Mouse (Mus musculus): ENCODE results near the gene Dner. TPM values are rescaled to one million over a fixed set of nuclear protein-coding genes. Genes with fewer than 3 reads are reported as not detected.

The Dner gene
- polyA plus RNA-seq, 1 experiment from 2014 or later, result 301 TPM

DNA sequence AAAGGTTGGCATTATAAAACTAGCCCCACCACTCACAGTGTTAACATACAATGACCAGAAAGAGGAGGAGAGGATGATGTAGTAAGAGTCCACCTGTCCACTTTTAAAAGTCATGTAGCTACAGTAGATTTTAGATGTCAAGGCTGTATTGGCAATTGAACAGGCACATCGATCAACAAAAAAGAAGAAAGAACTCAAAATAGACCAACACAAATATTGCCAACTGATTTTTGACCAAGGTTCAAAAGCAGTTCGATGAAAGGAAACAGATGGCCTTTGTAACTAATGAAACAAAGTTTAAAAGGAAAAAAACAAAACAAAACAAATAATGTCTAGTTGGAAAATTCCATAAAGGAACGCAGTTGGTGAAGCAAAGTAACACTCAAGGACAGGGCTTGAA, 296.4 kb downstream of the Dner start:
- Histone ChIP-seq H3K36me3 (ENCODE audit: control insufficient read depth, insufficient read depth, low read length) (no peaks in the 10 kb centered on the region), H3K27me3 (ENCODE audit: control insufficient read depth, insufficient read depth, low read depth, low read length) (no peaks in the 10 kb centered on the region), H3K9ac (ENCODE audit: low read depth, low read length) (no peak overlapping the region), H3K4me2 (ENCODE audit: low read length) (no peak overlapping the region), H3K4me3 (ENCODE audit: low read depth, low read length) (no peak overlapping the region), H3K27ac (ENCODE audit: low read length) (no peak overlapping the region), H3K9me3 (replicated peaks; ENCODE audit: control insufficient read depth, low read length, poor library complexity, severe bottlenecking) (no peaks in the 10 kb centered on the region), H3K4me1 (ENCODE audit: control insufficient read depth, insufficient read depth, low read length) (no peaks in the 10 kb centered on the region)
- no peak for ATAC-seq
- 85% methylated on average over 3 of the region's 3 CpGs for WGBS

DNA sequence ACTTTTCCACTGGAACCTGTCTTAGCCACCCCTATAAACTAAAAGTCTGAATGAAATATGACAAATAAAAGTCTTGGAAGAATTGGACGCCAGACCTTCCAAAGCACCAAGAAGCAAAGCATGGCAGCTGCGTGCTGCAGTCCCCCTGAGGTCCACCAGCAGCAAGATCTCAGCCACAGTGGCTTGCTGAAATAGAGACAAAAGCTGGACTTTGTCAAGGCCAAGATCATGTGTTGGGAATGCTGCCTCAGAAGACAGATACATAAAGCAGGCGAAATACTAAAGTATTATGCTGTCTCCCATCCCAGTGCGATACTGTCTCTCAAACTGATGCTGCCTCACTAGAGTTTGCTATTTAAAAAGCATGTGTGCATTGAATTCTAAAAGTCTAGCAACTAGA, 296.9 kb downstream of the Dner start:
- 93% methylated on average over 4 of the region's 4 CpGs for WGBS
- ATAC-seq, result no peak
- H3K27ac ChIP-seq (ENCODE audit: low read length), result no peak overlapping the region

DNA sequence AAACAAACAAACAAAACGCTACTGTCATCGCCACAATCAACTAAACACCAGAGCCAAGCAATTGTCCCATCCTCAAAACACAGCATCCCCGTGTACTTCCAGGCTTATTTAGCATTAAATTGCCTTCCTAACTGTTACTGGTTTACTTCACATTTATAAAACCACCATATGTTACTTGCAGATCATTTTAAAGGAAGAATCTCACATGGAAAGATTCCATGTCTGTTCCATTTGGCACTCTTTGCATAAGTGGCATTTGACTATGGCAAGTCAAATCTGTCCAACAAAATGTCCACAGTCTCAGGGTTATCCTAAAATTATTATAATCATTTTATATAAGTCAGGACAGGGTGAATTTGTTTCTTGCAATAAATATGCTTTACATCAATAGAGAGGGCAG, 299.2 kb downstream of the Dner start:
- Histone ChIP-seq H3K4me3 (ENCODE audit: low read depth, low read length) (no peak overlapping the region), H3K27me3 (ENCODE audit: control insufficient read depth, insufficient read depth, low read depth, low read length) (no peaks in the 10 kb centered on the region), H3K4me2 (ENCODE audit: low read length) (no peak overlapping the region), H3K36me3 (ENCODE audit: control insufficient read depth, insufficient read depth, low read length) (0 out of 2 replicates have a peak, but pooled peaks cover 3% of the 10 kb centered on the region), H3K4me1 (ENCODE audit: control insufficient read depth, insufficient read depth, low read length) (no peaks in the 10 kb centered on the region), H3K9me3 (replicated peaks; ENCODE audit: control insufficient read depth, low read length, poor library complexity, severe bottlenecking) (no peaks in the 10 kb centered on the region), H3K27ac (ENCODE audit: low read length) (no peak overlapping the region), H3K9ac (ENCODE audit: low read depth, low read length) (no peak overlapping the region)
- ATAC-seq, result no peak
- WGBS, result 88% methylated on average over 3 of the region's 3 CpGs

More for the DNA sequence above, 296.9 kb downstream of the Dner start:
- Histone ChIP-seq H3K36me3 (ENCODE audit: control insufficient read depth, insufficient read depth, low read length) (no peaks in the 10 kb centered on the region), H3K9me3 (replicated peaks; ENCODE audit: control insufficient read depth, low read length, poor library complexity, severe bottlenecking) (no peaks in the 10 kb centered on the region), H3K4me2 (ENCODE audit: low read length) (no peak overlapping the region), H3K9ac (ENCODE audit: low read depth, low read length) (no peak overlapping the region), H3K4me1 (ENCODE audit: control insufficient read depth, insufficient read depth, low read length) (no peaks in the 10 kb centered on the region), H3K27me3 (ENCODE audit: control insufficient read depth, insufficient read depth, low read depth, low read length) (no peaks in the 10 kb centered on the region), H3K4me3 (ENCODE audit: low read depth, low read length) (no peak overlapping the region)

DNA sequence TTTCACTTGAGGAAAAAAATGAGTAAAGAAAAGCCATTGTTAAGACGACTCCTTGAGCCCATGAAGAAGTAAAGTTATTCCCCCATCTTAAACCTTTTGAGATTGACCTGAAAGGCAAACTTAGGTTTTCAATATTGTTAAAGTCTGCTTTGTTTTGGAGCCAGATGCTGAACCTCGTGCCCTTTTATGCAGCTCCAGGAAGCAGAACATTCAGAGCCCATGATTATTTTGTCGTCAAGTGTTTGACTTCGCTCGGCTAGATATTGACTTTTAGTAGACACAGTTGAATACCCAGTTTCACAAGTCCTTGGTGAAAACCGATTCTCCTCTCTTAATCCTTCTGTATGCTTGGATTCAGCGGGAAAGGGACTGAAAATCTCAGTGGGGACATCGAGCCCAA, 300.1 kb downstream of the Dner start:
- Histone ChIP-seq H3K36me3 (ENCODE audit: control insufficient read depth, insufficient read depth, low read length) (0 out of 2 replicates have a peak, but pooled peaks cover 3% of the 10 kb centered on the region), H3K9me3 (replicated peaks; ENCODE audit: control insufficient read depth, low read length, poor library complexity, severe bottlenecking) (no peaks in the 10 kb centered on the region), H3K27ac (ENCODE audit: low read length) (no peak overlapping the region), H3K27me3 (ENCODE audit: control insufficient read depth, insufficient read depth, low read depth, low read length) (no peaks in the 10 kb centered on the region), H3K4me2 (ENCODE audit: low read length) (no peak overlapping the region), H3K9ac (ENCODE audit: low read depth, low read length) (no peak overlapping the region), H3K4me1 (ENCODE audit: control insufficient read depth, insufficient read depth, low read length) (no peaks in the 10 kb centered on the region), H3K4me3 (ENCODE audit: low read depth, low read length) (no peak overlapping the region)
- 66% methylated on average over 8 of the region's 8 CpGs for WGBS
- ATAC-seq, result no peak

DNA sequence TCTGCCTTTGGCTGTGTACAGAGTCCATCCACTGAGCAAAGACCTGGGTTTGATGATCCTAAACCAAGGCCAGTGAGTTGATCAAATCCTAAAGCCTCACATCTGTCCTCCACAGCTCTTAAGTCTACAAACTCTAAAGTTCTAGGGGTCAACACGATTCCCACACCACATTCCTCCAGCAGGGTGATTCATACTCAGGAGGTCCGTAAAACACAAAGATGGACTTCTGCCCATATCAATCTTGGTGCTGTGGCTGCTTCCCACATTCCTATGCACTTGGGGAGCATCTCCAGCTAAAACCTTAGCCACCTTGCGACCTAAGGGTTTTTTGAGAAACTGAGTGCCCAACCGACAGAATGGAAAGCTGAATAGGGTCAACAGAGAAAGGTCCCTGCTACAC, 305.1 kb downstream of the Dner start:
- ATAC-seq, result no peak
- WGBS, result 90% methylated on average over 4 of the region's 4 CpGs
- Histone ChIP-seq H3K27me3 (ENCODE audit: control insufficient read depth, insufficient read depth, low read depth, low read length) (no peaks in the 10 kb centered on the region), H3K27ac (ENCODE audit: low read length) (no peak overlapping the region), H3K9me3 (replicated peaks; ENCODE audit: control insufficient read depth, low read length, poor library complexity, severe bottlenecking) (no peaks in the 10 kb centered on the region), H3K4me3 (ENCODE audit: low read depth, low read length) (no peak overlapping the region), H3K4me2 (ENCODE audit: low read length) (no peak overlapping the region), H3K9ac (ENCODE audit: low read depth, low read length) (no peak overlapping the region), H3K4me1 (ENCODE audit: control insufficient read depth, insufficient read depth, low read length) (peaks cover 4% of the 10 kb centered on the region; the same call in 1 of the 2 replicates), H3K36me3 (ENCODE audit: control insufficient read depth, insufficient read depth, low read length) (peaks cover 5% of the 10 kb centered on the region; the same call in 1 of the 2 replicates)

DNA sequence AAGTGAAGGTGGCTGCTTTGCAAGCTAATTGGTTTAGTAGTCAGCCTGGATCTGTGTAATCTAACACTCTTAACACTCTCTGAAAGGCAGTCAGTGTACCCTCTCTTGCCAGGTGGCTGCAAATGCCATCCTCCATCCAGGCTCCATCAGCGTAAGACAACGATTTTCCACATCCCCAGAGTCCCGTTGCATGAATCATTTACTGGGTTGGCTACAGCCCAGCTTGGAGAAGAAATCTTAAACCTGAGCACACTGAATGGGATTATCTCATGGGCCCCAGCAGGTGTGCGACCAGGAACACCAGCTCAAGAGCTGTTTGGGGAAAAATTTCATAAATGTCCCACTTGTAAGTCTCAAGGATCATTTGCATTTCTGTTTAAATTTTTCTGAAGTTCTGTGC, 308.4 kb downstream of the Dner start:
- Histone ChIP-seq H3K4me2 (ENCODE audit: low read length) (no peak overlapping the region), H3K4me1 (ENCODE audit: control insufficient read depth, insufficient read depth, low read length) (peaks cover 7% of the 10 kb centered on the region; the same call in 1 of the 2 replicates), H3K9me3 (replicated peaks; ENCODE audit: control insufficient read depth, low read length, poor library complexity, severe bottlenecking) (no peaks in the 10 kb centered on the region), H3K36me3 (ENCODE audit: control insufficient read depth, insufficient read depth, low read length) (peaks cover 2% of the 10 kb centered on the region; the same call in 1 of the 2 replicates), H3K4me3 (ENCODE audit: low read depth, low read length) (no peak overlapping the region), H3K27ac (ENCODE audit: low read length) (no peak overlapping the region), H3K27me3 (ENCODE audit: control insufficient read depth, insufficient read depth, low read depth, low read length) (no peaks in the 10 kb centered on the region), H3K9ac (ENCODE audit: low read depth, low read length) (no peak overlapping the region)
- 52% methylated on average over 4 of the region's 4 CpGs for WGBS
- peak; percentile 49; the same call in 1 of the 2 replicates for ATAC-seq

DNA sequence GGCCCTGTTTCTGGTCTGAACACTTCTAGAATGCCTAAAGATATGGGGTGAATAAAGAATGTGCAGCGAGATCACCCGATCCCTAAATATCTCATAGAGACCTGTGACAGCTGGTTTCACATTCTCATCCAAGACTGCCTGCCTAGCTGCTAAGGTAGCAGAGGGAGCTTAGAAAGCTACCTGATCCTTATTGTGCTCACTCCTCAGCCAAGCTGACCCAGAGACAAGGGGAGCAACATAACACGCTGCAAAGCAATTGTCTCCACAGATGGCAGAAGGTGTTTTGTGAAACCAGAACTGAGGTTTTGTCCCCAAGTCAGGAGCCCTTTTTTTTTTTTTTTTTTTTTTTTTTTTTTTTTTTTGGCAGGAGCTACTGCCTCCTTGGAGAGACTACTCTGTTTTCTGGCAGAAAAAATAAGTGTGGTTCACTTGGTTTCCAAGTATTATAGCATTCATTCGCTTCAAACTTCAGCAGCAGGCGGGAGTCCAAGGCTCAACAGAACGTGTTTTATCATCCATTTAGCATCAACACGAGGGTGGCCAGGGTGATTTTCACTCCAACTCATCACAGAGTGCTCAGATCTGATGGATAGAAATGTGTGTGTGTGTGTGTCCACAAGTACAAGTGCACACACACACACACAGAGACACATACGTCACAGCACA, 309.4 kb downstream of the Dner start:
- no peaks in the 10 kb centered on the region for H3K27me3 ChIP-seq (ENCODE audit: control insufficient read depth, insufficient read depth, low read depth, low read length)
- WGBS, result 75% methylated on average over 8 of the region's 8 CpGs
- no peak overlapping the region for H3K27ac ChIP-seq (ENCODE audit: low read length)
- no peak overlapping the region for H3K4me3 ChIP-seq (ENCODE audit: low read depth, low read length)
- no peak overlapping the region for H3K9ac ChIP-seq (ENCODE audit: low read depth, low read length)
- H3K4me2 ChIP-seq (ENCODE audit: low read length), result no peak overlapping the region
- H3K36me3 ChIP-seq (ENCODE audit: control insufficient read depth, insufficient read depth, low read length), result peaks cover 5% of the 10 kb centered on the region; the same call in 1 of the 2 replicates
- no peaks in the 10 kb centered on the region for H3K9me3 ChIP-seq (replicated peaks; ENCODE audit: control insufficient read depth, low read length, poor library complexity, severe bottlenecking)
- H3K4me1 ChIP-seq (ENCODE audit: control insufficient read depth, insufficient read depth, low read length), result peaks cover 7% of the 10 kb centered on the region; the same call in 1 of the 2 replicates
- ATAC-seq, result no peak

DNA sequence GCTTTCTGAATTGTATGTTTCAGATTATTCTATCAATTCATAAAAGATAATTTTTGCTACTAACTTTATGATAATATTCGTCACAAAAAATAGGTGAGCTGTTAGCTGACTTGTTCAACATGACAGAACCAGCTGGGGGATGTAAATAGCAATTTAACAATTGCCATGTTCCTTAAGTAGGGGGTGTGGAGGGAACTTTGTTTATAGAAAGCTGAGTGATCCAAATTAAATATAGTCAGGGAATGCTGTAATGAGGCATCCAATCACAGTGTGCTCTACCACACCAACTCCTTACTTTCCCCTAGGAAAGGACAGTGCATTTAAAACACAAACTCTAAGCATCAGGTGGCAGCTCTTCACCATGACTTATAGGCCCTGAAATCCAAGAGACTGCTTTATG, 313.3 kb downstream of the Dner start:
- WGBS, result 80% methylated on average over 1 of the region's 1 CpGs
- Histone ChIP-seq H3K4me3 (ENCODE audit: low read depth, low read length) (no peak overlapping the region), H3K9me3 (replicated peaks; ENCODE audit: control insufficient read depth, low read length, poor library complexity, severe bottlenecking) (no peaks in the 10 kb centered on the region), H3K27me3 (ENCODE audit: control insufficient read depth, insufficient read depth, low read depth, low read length) (no peaks in the 10 kb centered on the region), H3K9ac (ENCODE audit: low read depth, low read length) (no peak overlapping the region), H3K4me2 (ENCODE audit: low read length) (no peak overlapping the region), H3K27ac (ENCODE audit: low read length) (no peak overlapping the region), H3K4me1 (ENCODE audit: control insufficient read depth, insufficient read depth, low read length) (peaks cover 7% of the 10 kb centered on the region; the same call in 1 of the 2 replicates), H3K36me3 (ENCODE audit: control insufficient read depth, insufficient read depth, low read length) (0 out of 2 replicates have a peak, but pooled peaks cover 7% of the 10 kb centered on the region)
- no peak for ATAC-seq

DNA sequence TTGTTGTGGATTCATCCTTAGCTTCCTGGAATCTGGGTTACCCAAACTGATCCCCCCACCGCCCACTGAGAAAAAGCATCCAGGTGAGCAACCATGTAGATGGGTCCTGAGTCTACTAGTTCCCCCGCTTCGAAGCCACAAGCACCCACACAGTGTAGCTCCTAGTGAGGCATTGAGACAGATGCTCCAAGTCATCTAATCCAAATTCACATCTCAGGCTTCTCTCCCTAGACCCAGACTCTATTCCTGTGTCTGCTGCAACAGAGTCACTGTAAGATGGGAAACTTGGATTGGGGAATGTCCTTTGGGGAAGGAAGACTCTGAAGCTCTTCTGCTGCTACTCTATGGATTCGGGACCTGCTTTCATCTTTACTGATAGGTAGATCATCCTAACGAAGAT, 314.0 kb downstream of the Dner start:
- H3K36me3 ChIP-seq (ENCODE audit: control insufficient read depth, insufficient read depth, low read length), result 0 out of 2 replicates have a peak, but pooled peaks cover 7% of the 10 kb centered on the region
- 93% methylated on average over 5 of the region's 5 CpGs for WGBS
- ATAC-seq, result no peak
- no peaks in the 10 kb centered on the region for H3K9me3 ChIP-seq (replicated peaks; ENCODE audit: control insufficient read depth, low read length, poor library complexity, severe bottlenecking)
- H3K4me3 ChIP-seq (ENCODE audit: low read depth, low read length), result no peak overlapping the region
- H3K4me2 ChIP-seq (ENCODE audit: low read length), result no peak overlapping the region
- H3K27ac ChIP-seq (ENCODE audit: low read length), result no peak overlapping the region
- no peaks in the 10 kb centered on the region for H3K27me3 ChIP-seq (ENCODE audit: control insufficient read depth, insufficient read depth, low read depth, low read length)
- no peak overlapping the region for H3K9ac ChIP-seq (ENCODE audit: low read depth, low read length)
- peaks cover 5% of the 10 kb centered on the region; the same call in 1 of the 2 replicates for H3K4me1 ChIP-seq (ENCODE audit: control insufficient read depth, insufficient read depth, low read length)

All from midbrain, embryonic 16.5 days (tissue).